Mouse (Mus musculus) 3134 (cell line): Measurements from ENCODE around the gene N6amt1.
A peak's percentile ranks its signal among the peaks of the same experiment; 100 is the strongest.

Source experiments
- DNase-seq: peaks from one replicate; pipeline ENCODE4 v3.0.0-alpha.2; 2011; ENCODE audit warnings: low spot score; ENCODE audit not compliant: insufficient read length; ENCODE audit errors: extremely low read depth

The N6amt1 gene

DNA sequence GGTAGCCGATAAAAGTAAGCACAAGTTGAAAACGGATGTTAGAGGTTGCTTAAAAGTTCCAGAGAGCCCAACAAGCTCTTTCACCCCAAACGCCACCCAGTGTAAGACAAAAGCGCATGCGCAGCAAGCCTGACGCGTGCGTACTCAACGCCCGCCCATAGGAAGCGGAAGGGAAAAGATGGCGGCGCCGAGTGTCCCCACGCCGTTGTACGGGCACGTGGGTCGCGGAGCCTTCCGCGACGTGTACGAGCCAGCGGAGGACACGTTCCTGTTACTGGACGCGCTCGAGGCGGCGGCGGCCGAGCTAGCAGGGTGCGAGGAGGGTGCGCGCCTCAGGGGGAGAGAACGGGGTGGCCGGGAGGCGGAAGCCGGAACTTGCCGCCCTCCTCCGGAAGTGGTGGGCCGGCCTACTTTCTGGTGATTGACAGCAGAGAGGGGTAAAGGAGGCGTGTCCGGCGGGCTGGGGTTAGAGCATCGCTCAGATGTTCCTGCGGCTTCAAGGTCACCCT is at the start of gene N6amt1:
TSS of gene N6amt1 (plus strand) at position 111 of the 509 bp plus-strand sequence.
- DNase-seq: peak; percentile 93

DNA sequence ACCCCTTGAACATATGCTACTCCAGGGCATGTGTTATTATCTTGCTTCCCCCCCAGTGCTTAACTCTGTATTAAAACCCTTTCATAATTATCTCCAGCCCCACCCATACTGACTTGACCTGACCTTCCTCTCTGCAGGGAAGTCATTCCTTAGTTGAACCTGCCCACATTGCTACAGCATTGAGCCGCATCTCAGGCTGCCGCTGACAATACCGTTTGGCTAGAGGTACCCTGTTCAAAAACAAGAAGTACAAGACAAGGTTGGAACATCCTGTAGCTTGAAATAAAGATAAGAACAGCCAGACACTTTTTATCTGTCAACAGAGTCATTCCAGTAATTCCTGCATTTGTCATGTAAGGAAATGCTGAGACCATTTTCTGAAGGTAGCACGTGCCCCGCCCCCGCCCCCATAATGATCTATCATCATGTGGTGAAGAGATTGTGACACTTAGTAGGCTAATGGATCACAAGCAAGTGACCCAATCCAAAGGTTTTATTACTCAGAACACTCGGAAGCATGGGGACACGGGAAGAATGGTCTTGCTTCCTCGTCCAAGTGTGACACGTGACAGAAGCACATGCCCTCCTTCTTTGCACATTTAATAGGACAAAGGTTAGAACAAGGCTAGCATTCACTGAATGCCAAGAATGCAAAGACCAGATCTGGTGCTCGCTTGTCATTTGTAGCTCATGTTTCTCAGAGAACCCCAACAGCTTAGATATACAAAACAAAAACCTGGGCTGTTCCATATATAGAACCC is 48.6 kb upstream of the N6amt1 start:
- DNase-seq: no peak

DNA sequence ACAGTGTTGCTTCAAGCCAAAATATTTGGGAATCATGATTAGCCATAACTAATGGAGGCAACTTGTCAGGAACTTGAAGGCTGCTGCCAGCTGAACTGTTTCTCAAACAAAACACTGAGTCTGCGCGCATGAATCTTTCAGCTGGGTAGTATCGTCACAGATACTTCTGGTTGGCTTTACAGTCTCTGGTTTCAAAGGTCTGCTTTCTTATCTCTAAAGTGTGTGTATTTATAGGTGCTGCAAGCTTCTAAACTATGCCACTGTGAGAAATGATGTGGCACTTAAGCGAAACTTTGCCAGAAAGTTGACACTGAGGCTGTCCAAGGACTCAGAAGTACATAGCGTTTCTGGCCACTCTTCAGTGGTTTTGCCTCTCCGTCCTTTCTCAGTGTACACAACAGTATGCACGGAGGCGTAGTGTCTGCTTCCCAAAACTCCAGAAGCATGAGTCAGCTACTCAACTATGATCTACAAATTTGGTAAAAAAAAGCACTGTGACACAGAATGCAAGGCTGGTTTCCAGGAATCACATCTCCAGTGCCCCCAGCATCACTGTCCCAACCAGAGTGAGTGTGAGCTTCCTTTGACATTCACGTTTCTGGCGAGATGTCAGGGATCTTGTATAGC is 46.8 kb upstream of the N6amt1 start:
- peak; percentile 27 for DNase-seq

DNA sequence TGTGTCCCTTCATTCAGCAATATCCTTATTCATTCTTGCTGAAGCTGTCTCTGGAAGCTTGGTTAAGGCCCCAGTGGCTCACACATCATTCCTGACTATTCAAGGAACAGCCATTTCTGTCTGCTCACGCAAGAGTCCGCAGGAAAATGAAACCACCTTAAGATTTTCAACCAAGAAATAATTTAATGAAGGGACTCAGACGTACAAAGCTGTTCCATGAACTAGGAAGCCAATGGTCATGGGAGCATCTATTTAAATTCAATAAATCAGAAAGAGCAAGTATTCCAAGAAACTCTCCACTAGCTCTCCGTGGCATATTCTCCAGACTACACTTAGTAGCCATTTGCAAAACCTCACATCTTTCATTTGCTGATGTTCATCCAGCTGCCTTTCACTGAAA is 43.3 kb upstream of the N6amt1 start:
- DNase-seq: no peak

- no peak for DNase-seq
These were observed 35.7 kb upstream of the N6amt1 start for GRCm38 (mm10) chr16:87318200-87318811.

GRCm38 (mm10) chr16:87318998-87319397 is 35.0 kb upstream of the N6amt1 start:
- no peak for DNase-seq

DNA sequence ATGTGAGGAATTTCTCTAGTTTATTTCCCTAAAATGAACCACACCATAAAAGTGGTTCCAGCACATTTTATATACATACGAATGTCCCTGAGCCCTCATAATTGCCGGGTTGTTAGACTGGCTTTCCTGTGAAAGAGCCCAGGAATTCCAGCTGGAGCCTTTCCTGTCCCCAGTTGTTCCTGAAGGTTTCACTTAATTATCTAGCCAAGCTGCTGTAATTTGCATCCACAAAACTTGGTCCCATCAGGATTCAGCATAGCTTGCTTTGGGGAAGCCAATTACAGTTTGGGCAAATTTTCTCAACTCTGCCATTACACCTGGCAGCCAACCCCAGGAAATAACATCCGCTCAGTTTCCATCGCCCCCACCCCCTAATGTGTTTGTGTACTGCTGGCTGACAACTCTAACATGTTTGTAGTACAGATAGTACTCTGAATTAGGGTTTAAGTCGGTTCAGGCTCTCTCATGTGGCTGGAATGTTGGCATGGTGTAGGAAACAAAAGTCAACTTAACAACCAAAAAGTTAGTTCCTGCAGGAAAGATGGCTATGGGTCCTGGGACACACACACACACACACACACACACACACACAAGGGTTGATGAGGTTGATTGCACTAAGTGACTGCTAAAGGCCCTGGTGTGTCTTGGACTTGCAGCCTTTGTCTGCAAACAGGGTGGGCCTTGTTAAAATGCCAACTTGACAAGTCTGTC is 34.3 kb upstream of the N6amt1 start:
- no peak for DNase-seq

GRCm38 (mm10) chr16:87320252-87320555 is 33.8 kb upstream of the N6amt1 start:
- no peak for DNase-seq

DNA sequence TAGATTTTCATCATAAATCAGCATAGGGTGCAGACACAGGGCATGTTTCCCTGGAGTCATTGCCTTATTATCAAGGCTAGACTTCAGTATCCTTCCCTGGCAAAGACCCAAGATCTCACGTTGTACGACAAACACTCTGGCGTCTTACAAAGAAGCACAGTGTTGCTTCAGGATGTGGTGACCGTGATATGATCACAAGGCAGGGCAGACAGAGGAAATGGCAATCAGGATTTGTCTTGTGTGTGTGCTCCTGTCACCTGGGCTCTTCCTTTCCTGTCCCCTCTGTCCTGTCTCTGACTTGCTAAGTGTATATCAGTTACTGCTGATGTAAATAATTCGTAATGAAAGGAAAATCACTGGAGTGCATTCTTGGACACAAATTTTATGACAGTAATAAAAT is 29.4 kb upstream of the N6amt1 start:
- DNase-seq: no peak

GRCm38 (mm10) chr16:87329986-87330385 is 24.0 kb upstream of the N6amt1 start:
- no peak for DNase-seq

- no peak for DNase-seq
These were observed 19.2 kb upstream of the N6amt1 start for GRCm38 (mm10) chr16:87334756-87335155.

- DNase-seq: no peak
These were observed 12.9 kb upstream of the N6amt1 start for GRCm38 (mm10) chr16:87341043-87341572.

- peak; percentile 11 for DNase-seq
These were observed 5.9 kb upstream of the N6amt1 start for GRCm38 (mm10) chr16:87348133-87348532.

DNA sequence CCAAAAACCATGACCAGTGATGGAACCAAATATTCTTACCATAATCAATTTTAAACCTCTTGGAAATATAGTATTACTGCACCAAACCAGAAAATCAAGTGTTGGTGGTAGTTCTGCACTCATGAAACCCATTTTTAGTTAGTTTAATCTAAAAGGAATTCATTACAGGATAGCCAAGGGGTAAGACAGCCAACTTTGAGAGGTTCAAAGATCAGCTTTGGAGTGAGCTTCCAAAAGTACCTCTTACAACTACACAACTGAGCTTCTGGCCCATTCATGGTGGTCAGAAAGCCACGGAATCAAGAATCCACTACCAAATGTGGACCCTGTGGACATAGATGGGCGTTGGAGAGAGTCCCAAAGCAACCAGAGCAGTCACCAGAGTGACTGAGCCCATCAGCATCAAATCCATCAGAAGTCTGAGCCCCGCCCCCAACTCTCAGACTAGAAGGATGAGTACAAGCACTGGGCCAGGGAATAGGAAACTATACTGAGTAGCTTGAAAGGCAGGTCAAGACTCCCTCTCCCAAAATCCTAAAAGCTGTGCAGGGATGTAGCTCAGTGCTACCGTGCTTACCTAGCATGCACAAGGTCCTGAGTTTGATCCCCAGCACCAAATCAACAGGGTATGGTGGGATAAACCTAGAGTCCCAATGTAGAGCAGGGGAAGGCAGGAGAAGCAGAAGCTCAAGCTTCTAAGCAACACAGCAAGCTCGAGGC is 2.4 kb upstream of the N6amt1 start:
- DNase-seq: no peak

DNA sequence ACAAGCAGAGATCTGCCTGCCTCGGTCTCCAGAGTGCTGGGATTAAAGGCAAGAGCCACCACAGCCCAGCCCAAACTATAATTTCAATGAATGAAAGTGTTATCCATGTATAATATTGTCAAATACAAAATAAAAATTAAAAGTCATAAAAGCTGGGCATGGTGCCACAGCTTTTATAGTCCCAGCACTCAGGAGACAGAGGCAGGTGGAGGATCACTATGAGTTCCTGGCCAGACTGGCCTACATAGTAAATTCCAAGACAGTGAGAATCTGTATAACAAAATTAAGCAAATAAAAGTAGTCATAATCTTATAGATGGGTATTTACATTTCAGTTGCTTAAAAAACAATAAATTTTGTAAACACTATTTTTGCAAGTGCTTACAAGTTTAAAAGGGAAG is 380 bp upstream of the N6amt1 start:
- DNase-seq: no peak

GRCm38 (mm10) chr16:87354748-87355147 is 763 bp downstream of the N6amt1 start:
- DNase-seq: no peak

GRCm38 (mm10) chr16:87360096-87360495 is 6.1 kb downstream of the N6amt1 start:
- DNase-seq: no peak

- no peak for DNase-seq
These were observed 10.2 kb downstream of the N6amt1 start for GRCm38 (mm10) chr16:87364231-87364630.

DNA sequence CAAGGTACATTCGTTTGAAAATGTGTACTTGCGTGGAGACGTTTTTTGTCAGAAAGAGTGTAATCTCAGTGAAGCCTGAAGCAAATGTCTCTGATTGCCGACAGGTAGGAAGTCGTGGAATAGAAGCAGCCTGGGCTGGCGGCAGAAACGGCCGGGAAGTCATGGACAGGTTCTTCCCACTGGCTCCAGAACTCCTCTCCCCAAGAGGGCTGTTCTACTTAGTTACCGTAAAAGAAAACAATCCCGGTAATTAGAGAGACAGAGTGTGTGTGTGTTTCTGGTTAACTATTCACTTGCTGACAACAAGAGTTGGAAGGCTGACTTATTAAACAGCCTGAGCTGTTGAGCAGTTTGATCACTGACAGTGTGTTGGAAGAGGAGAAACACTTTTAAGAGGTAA is 12.1 kb downstream of the N6amt1 start:
- no peak for DNase-seq

DNA sequence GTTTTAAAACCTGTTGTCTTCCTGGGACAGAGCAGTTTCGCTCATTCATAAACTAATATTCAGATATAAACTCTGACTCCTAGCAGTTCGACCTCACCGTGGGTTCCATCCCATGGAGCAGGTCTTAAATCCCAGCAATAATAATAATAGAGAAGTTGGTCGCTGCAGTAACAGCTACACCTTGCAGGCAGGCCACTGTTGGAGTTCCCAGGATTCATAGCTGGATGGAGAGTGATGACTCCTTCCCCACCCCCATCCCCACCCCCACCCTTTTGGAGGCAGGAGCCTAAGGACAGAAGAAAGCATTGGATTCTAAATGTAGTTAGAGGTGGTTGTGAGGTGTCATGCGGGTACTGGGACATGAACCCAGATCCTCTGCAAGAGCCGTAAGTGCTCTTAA is 12.5 kb downstream of the N6amt1 start:
- DNase-seq: no peak
